Mouse (Mus musculus) T-cell, adult 2 months (primary cell): ENCODE data around the gene 1810046K07Rik.
A peak's percentile ranks its signal among the peaks of the same experiment; 100 is the strongest.

Experiments
- DNase-seq: peaks from one replicate; pipeline ENCODE4 v3.0.0; 2022; ENCODE audit warnings: low spot score

Gene 1810046K07Rik

DNA sequence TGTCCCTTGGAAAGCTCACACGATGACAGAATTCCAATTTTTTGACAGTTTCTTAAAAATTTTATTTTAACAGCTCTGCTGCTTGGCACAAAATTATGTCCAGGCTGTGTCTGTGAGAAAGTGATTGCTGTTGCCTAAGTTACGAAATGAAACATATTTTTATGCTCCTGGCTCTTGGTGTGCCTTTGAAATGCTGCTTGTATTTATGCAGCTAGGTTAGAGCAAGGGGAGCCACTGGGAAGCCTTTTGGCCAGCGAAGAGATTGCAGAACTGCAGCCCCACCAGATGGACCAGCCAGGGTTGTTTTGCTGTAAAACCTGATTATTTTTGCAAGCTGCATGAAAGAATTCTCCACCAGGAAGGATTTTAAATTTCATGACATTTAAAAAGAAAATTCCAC, 23.6 kb downstream of the 1810046K07Rik start:
- no peak for DNase-seq

DNA sequence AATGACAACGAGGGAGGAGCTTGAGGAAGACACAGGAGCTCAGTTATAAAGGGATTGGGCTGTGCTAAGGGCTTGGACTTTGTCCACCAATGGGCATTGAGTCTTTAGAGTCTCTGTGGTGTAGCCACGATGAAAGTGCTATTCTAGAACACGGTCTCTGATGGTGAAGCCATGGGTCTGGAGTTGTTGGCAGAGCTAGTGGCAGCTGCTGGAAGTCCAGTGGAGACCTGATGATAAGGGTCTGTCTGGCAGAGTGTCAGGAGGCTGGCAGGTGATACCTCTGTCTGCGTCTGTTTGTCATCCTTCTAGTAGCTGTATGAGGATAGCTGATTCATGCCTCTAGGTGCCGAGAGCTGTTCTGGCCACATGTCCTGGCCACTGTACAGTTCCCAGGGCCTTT, 24.7 kb downstream of the 1810046K07Rik start:
- no peak for DNase-seq

- DNase-seq: no peak
Observed at GRCm38 (mm10) chr9:51293541-51293940, 35.2 kb downstream of the 1810046K07Rik start.

DNA sequence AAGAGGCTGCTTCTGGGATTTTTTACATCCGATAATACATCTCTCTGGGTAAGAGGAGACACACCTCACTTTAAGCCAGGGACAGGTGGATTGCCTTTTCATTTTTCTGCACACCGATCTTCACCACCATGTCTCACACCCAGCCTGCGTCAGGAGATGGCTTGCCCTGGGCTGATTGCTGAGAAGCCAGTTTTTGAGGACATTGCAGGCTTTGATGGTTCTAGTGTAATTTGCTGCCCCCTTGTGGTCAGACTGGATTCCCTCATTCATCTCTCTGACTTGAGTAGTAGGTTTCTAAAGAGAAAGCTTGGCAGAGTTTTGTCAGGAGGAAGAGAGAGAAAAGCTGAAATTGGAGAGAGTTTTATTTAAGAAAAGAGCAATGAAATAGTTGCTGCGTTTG, 36.0 kb downstream of the 1810046K07Rik start:
- DNase-seq: peak; percentile 70

DNA sequence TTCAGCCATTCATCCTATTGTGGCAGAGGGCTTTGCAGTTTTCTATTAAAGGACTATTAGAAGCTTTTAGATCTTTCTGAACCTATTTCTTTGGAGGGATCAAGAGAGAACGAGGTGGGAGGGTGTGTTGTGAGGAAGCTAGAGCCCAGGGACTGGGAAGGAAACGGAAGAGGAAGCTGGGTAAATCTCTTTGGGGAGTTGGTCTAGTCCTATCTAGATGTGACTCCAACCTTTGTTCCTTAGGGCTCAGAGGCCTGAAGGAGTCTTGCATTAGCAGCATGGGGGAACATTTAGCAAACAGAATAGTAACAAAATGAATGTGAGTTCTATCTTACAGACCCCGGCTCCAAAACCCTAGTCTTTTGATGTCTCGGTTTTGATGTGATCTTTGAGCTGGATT, 37.7 kb downstream of the 1810046K07Rik start:
- no peak for DNase-seq

GRCm38 (mm10) chr9:51286079-51286478, 42.6 kb downstream of the 1810046K07Rik start:
- DNase-seq: no peak

- DNase-seq: peak; percentile 25
Observed at GRCm38 (mm10) chr9:51278500-51279381, 50.0 kb downstream of the 1810046K07Rik start, which contains the start of gene Colca2. TSS of gene Colca2 (minus strand) at chr9:51278569.

DNA sequence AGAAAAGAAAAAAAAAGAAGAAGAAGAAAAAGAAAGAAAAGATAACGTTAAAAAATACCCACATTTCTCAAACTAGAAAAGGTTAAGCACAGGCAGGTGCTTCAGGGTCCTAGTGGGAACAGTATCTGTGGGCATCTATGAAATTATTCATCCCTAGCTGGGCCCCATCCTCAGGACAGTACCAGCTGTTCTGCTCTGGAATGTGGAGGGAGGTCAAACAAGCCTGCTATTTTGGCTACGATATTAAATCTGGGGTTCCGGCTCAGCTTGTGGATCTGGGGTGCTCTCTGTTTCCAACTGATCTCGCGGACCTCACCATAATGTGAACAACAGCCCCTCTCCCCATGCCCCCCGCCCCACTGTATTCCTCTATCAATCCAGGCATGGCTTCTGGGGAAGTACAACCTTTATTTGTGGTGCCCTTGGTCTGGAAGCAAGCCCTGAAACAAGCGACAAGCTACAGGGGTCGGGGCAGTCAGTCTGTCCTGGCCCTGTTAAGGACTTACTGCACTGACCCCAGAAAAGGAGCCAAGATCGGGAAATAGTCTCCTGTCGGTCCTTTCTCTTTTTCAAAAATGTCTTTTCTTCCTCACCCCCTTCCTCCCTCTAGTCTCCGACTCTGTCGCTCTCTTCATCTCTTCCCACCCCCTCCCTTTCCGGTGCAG, 50.8 kb downstream of the 1810046K07Rik start:
- no peak for DNase-seq

DNA sequence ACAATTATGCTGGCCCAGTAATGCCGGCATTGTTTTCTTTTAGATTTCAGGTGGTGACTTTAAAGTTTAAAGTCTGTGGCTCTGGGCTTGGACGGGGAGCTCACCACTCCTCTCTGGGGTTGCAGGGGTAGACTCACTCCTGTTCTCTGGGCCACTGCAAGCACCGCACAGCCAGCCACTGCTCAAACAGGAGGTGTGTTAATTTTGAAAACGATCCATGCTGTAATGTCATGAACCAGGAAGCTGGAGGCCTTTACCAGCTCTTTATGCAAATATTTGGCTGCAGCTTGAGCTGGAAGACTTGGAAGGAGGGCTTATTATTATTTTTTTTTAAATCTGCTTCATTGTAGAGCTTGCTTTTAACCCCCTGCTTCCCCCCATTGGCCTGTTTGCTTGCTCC, 54.0 kb downstream of the 1810046K07Rik start:
- no peak for DNase-seq

- no peak for DNase-seq
Observed at GRCm38 (mm10) chr9:51273581-51274154, 55.0 kb downstream of the 1810046K07Rik start.

DNA sequence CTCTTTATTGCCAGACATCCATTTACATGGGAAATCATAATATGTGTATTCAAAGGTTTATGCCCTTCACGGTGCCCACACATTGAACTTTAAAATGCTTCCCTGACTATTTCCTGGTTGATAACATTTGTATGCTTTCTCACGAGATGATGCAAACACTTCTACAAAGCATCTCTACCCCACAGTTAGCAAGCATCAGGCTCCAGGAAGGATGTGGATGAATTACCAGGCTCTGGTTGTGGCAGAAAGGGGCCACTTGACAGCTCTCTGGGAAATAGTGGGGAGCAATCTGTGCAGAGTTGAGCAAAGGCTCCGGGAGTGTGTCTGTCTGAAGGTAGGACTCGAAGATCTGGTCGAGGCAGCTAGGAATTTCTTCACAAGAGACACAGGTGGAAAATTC, 56.6 kb downstream of the 1810046K07Rik start:
- DNase-seq: no peak

DNA sequence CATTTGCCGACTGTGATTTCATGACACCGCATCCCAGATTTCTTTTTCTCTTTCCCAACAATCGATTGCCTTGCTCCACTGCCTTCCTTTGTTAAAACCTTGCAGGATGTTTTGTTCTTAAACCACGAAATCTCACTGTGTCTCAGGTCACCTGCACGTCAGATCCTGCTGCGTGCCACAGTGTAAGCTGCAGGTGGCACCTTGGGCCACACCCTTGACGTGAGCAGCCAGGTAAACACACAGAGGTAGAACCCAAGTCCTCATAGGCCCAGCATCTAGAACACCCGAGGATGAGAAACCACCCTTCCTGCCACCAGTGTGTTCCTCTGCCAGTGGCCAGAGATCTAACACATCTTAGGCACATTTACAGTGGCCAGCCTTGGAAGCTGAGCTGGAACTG, 57.6 kb downstream of the 1810046K07Rik start:
- no peak for DNase-seq

DNA sequence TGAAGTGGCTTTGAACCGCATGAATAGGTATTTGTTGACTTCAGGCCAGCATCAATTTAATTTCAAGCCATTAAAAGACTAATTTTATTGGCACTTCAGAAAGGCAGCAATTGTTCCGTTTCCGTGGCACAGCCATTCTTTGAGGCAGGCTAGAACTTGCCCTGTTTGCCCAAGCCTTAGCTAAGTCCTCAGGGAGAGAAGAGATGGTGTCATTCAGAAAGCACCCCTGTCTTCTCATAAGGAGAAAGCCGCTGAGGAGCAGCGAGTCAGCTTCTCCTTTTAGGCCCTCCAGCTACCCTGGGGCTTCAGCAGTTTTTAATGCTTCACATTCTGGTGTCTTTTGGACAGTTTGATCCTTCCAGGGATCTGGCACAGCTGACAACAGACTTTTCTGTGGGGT, 59.9 kb downstream of the 1810046K07Rik start:
- DNase-seq: no peak

DNA sequence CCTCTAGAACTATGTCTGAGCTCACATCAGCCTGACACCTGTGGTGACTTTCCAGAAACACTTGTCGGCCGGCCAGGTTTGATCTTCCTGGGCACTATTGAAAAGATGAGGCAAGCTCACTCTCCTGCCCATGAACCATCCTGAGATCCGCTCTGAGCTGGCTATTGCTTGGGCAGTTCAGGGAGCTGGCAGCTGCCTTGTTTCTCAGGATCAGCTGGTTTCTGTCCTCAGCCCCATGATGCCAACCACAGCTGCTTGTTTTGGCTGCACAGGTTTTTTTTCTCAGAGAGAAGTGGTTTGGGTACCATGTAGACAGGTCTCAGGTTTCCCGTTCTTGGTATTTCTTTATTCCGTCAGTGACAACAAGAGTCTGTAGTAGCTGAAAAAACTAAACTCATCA, 70.3 kb downstream of the 1810046K07Rik start:
- DNase-seq: no peak

DNA sequence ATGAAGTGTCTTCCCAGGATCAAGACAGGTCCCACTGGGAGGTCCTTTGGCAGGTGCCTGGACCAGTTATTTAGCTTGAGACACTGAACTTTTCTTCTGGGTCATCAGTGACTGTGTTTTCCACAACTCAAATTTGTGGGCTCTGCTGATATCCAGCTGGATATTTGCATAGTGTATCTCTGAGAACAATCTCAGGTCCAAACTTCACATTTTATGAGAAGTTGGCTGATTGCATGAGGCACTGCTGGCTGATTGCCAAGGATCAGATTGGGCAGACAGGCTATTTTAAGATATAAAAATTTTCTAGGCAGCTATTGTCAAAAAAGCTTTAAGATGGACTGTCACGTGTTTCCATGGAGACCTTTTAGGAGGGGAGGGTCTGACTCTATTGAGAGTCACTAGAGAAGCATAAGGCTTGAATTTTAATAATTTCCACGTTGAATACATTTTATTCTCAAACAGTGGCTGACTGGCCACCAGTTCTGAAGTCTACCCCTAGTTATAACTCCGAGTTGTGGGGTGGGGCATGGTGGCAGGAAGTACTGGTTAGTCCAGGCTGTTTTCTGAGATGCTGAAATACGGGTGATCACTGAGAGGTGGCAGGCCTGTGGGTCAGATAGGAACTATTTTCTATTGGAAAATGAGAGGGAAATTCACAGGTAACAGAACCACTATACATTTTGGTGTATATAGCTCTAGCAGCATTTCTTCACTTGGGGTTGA, 71.8 kb downstream of the 1810046K07Rik start:
- DNase-seq: no peak
